ENCODE assay signal across 10 mouse cellular contexts in genomic region chr13:51736007-51736911, GRCm38 (mm10). TPM values are rescaled to one million over a fixed set of nuclear protein-coding genes. Genes with fewer than 3 reads are reported as not detected.
A peak's percentile ranks its signal among the peaks of the same experiment; 100 is the strongest.
DNase-seq lines count a peak whose midpoint lies in the region; ATAC-seq and TF ChIP-seq lines count a peak whose summit lies in the region.
"Had no signal": no experiment of that assay in that cellular context is flagged by ENCODE, and none has a peak within 500 bp of the region (broad histone marks: within the 10 kb centered on the region; RNA-seq: fewer than 3 reads in every experiment).

No protein-coding gene starts in this region.

- WGBS in heart, embryonic 16.5 days: 41% methylated on average over 13 of the region's 13 CpGs
- WGBS in midbrain, postnatal 0 days: 80% methylated on average over 13 of the region's 13 CpGs

- H3K9ac ChIP-seq in heart, embryonic 16.5 days (ENCODE audit: low read length): peak overlapping the region; percentile 2; the same call in 1 of the 2 replicates
- no peak overlapping the region for H3K9ac ChIP-seq in midbrain, postnatal 0 days (replicated peaks; ENCODE audit: low read length, poor library complexity, severe bottlenecking)
- H3K9ac ChIP-seq: neural tube, embryonic 12.5 days had no signal

- 0 out of 2 replicates have a peak, but pooled peaks have one; percentile 12 for ATAC-seq in heart, embryonic 16.5 days (replicated peaks; ENCODE audit: extremely low read depth, insufficient read depth, low FRiP score)
- peak; percentile 12; the same call in 1 of the 2 replicates for ATAC-seq in monocyte, adult 5-6 weeks (replicated peaks; ENCODE audit: insufficient number of reproducible peaks, low FRiP score, low TSS enrichment, poor library complexity, severe bottlenecking)
- no peak for ATAC-seq in midbrain, postnatal 0 days (ENCODE audit: low FRiP score)

- peak overlapping the region; percentile 47; the same call in 1 of the 2 replicates for H3K27ac ChIP-seq in heart, embryonic 16.5 days (ENCODE audit: low read length)
- H3K27ac ChIP-seq in midbrain, postnatal 0 days (ENCODE audit: low read depth, low read length): no peak overlapping the region
- H3K27ac ChIP-seq: neural tube, embryonic 12.5 days had no signal

- no peak for DNase-seq in heart, adult 11 months
- DNase-seq in ovary, adult 18-20 months (ENCODE audit: low spot score): peak; percentile 50
- DNase-seq in ovary, postnatal 14 days (ENCODE audit: low spot score): no peak
- DNase-seq in c-Kit-positive CD71-negative TER-119-negative erythroid progenitor cells, embryonic 14.5 days (ENCODE audit: low read depth): peak; percentile 40
- no peak for DNase-seq in layer of hippocampus, postnatal 14 days (ENCODE audit: low spot score in 2 of 2)
- DNase-seq in midbrain, postnatal 0 days (ENCODE audit: low spot score): no peak
- DNase-seq: cerebellum, postnatal 14 days had no signal

- H3K4me1 ChIP-seq in heart, embryonic 16.5 days (ENCODE audit: control insufficient read depth, insufficient read depth, low read length): peaks cover 24% of the 10 kb centered on the region
- H3K4me1 ChIP-seq in midbrain, postnatal 0 days (ENCODE audit: insufficient read depth, low read length): 0 out of 2 replicates have a peak, but pooled peaks cover 2% of the 10 kb centered on the region

- TF ChIP-seq CTCF in midbrain, postnatal 0 days (IDR thresholded peaks at IDR 0.05): no peak

- H3K4me3 ChIP-seq in heart, embryonic 16.5 days (ENCODE audit: low read length): no peak overlapping the region
- H3K4me3 ChIP-seq in midbrain, postnatal 0 days (ENCODE audit: low read depth, low read length): no peak overlapping the region
- H3K4me3 ChIP-seq: neural tube, embryonic 12.5 days had no signal

- no peaks in the 10 kb centered on the region for H3K9me3 ChIP-seq in heart, embryonic 16.5 days (replicated peaks; ENCODE audit: control insufficient read depth, low read length)
- H3K9me3 ChIP-seq in midbrain, postnatal 0 days (ENCODE audit: low read length): no peaks in the 10 kb centered on the region
- H3K9me3 ChIP-seq: neural tube, embryonic 12.5 days had no signal

- H3K4me2 ChIP-seq in heart, embryonic 16.5 days (ENCODE audit: low read depth, low read length): no peak overlapping the region
- no peak overlapping the region for H3K4me2 ChIP-seq in midbrain, postnatal 0 days (ENCODE audit: low read depth, low read length, poor library complexity, severe bottlenecking)
- H3K4me2 ChIP-seq: neural tube, embryonic 12.5 days had no signal

- no peaks in the 10 kb centered on the region for H3K27me3 ChIP-seq in heart, embryonic 16.5 days (ENCODE audit: control insufficient read depth, insufficient read depth, low read length)
- H3K27me3 ChIP-seq in midbrain, postnatal 0 days (ENCODE audit: insufficient read depth, low read length): no peaks in the 10 kb centered on the region
- H3K27me3 ChIP-seq: neural tube, embryonic 12.5 days had no signal

- H3K36me3 ChIP-seq in heart, embryonic 16.5 days (ENCODE audit: control insufficient read depth, insufficient read depth): no peaks in the 10 kb centered on the region
- H3K36me3 ChIP-seq in midbrain, postnatal 0 days (ENCODE audit: insufficient read depth, low read length): no peaks in the 10 kb centered on the region
- H3K36me3 ChIP-seq: neural tube, embryonic 12.5 days had no signal

RNA-seq across cellular contexts. Expression of gene Sema4d, which starts 57.3 kb away (rescaled TPM):
- 17.6 and 22.5 TPM in 2 replicates for polyA plus RNA-seq in heart, embryonic 16.5 days (2015; fragmentation: Nextera tagmentation; extraction: Ambion mirVana)
- 134 to 201 TPM (median 136 TPM) in 3 replicates for total RNA-seq in monocyte, adult 5-6 weeks (2017)
- 100 to 1,000 TPM; 154 to 165 TPM for total RNA-seq in layer of hippocampus, postnatal 14 days (2021)
- 19.3 and 19.8 TPM in 2 replicates for total RNA-seq in midbrain, postnatal 0 days (2014; rRNA removed)
- 13.6 and 13.7 TPM in 2 replicates for polyA plus RNA-seq in midbrain, postnatal 0 days (2015; fragmentation: Nextera tagmentation; extraction: Ambion mirVana)

Comparison
In these comparisons a context has a peak if more than half of its experiments do, and no peak if none do; other contexts are left out.
1. DNase-seq: peak in ovary, adult 18-20 months (single experiment) and c-Kit-positive CD71-negative TER-119-negative erythroid progenitor cells, embryonic 14.5 days (single experiment); none in heart, adult 11 months (single experiment), ovary, postnatal 14 days (single experiment), layer of hippocampus, postnatal 14 days (0 of 2) and midbrain, postnatal 0 days (single experiment).